Mouse (Mus musculus) liver, postnatal 0 days (tissue): ENCODE results near the gene Ttll5. TPM values are rescaled to one million over a fixed set of nuclear protein-coding genes. Genes with fewer than 3 reads are reported as not detected.

ENCODE experiments used
- ATAC-seq: fragments of 200-750 bp; cut with Nextera tagmentation; 2 replicates; pipeline ENCODE4 v1.8.0; 2017; ENCODE audit warnings: mild to moderate bottlenecking, moderate library complexity
- DNase-seq: peaks from one replicate; pipeline ENCODE4 v3.0.0-alpha.2; 2016
- H3K27ac ChIP-seq: fragments of 300-500 bp; sonication (generic); 2 replicates; pipeline ENCODE4 v1.5.1; 2014; ENCODE audit warnings: antibody characterized with exemption, moderate library complexity, mild to moderate bottlenecking, low read depth
- H3K27me3 ChIP-seq: fragments of 300-500 bp; sonication (generic); 2 replicates; pipeline ENCODE4 v1.6.1; 2014; ENCODE audit warnings: low read length, control low read depth, mixed read lengths; ENCODE audit not compliant: insufficient read depth
- H3K36me3 ChIP-seq: fragments of 300-500 bp; sonication (generic); replicated peaks from 2 replicates; pipeline ENCODE4 v1.6.1; 2014; ENCODE audit warnings: mild to moderate bottlenecking, control low read depth, low read length, moderate library complexity, mixed read lengths; ENCODE audit not compliant: insufficient read depth
- H3K4me1 ChIP-seq: fragments of 300-500 bp; sonication (generic); 2 replicates; pipeline ENCODE4 v1.6.1; 2014; ENCODE audit warnings: antibody characterized with exemption, mild to moderate bottlenecking, control low read depth; ENCODE audit not compliant: insufficient read depth
- H3K4me2 ChIP-seq: fragments of 300-500 bp; sonication (generic); 2 replicates; pipeline ENCODE4 v1.6.1; 2014; ENCODE audit warnings: low read depth, mild to moderate bottlenecking, low read length, moderate library complexity, mixed read lengths
- H3K4me3 ChIP-seq: fragments of 300-500 bp; sonication (generic); 2 replicates; pipeline ENCODE4 v1.5.1; 2014; ENCODE audit warnings: low read depth, low read length
- H3K9ac ChIP-seq: fragments of 300-500 bp; sonication (generic); replicated peaks from 2 replicates; pipeline ENCODE4 v1.6.1; 2014; ENCODE audit warnings: mild to moderate bottlenecking, moderate library complexity
- H3K9me3 ChIP-seq: fragments of 300-500 bp; sonication (generic); 2 replicates; pipeline ENCODE4 v1.6.1; 2016; ENCODE audit warnings: mild to moderate bottlenecking, control low read depth, low read length, mixed read lengths
- CTCF ChIP-seq: sonication (generic); IDR thresholded peaks from 2 replicates; pipeline ENCODE4 v1.5.1; 2016; ENCODE audit warnings: antibody characterized with exemption, low read depth
- EP300 ChIP-seq: IDR thresholded peaks from 2 replicates; pipeline ENCODE4 v1.6.1; 2016; ENCODE audit warnings: antibody characterized with exemption, low read depth, mild to moderate bottlenecking
- WGBS: fragments of 180-500 bp; shearing (Covaris S2); extraction: QIAGEN DNeasy Blood & Tissue Kit; methylation state at CpG from one replicate; pipeline ENCODE4 v1.1.7; 2014; ENCODE audit not compliant: insufficient replicate concordance; 5-methylcytosine and 5-hydroxymethylcytosine counted together
- polyA plus RNA-seq: library from polyadenylated mRNA; unstranded; fragments of >200 nt; fragmentation: Nextera tagmentation; extraction: Ambion mirVana; gene quantifications from 2 replicates; pipeline ENCODE4 v1.2.1, GENCODE M21; 2015

Ttll5 gene
- polyA plus RNA-seq, 1 experiment from 2014 or later = 2.8 TPM

DNA sequence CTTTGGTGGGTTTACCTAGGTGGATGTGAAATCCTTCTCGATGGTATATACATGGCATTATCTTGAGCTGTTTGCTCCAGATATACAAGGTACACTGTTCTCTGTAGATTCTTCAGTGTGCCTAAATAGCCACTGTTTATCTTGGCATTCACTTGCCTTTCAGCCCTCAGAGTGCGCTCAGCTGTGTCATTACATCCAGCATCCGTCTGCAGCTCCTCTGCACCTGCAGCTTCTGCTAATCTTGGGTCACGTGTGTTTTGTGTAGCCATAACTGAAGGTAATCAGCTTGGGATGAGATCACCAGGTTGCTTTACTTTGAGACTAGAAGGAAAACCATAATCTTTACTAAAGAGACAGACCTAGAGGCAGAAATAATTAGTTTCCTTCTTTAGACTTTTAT is 42.2 kb downstream of the Ttll5 start:
- no peaks in the 10 kb centered on the region for H3K9me3 ChIP-seq
- no peak for ATAC-seq
- no peaks in the 10 kb centered on the region for H3K4me1 ChIP-seq
- DNase-seq = no peak
- no peaks in the 10 kb centered on the region for H3K27me3 ChIP-seq
- no peak overlapping the region for H3K4me3 ChIP-seq
- no peak overlapping the region for H3K9ac ChIP-seq
- H3K4me2 ChIP-seq = no peak overlapping the region
- no peak for TF ChIP-seq EP300
- TF ChIP-seq CTCF = no peak
- WGBS = 73% methylated on average over 4 of the region's 4 CpGs
- no peak overlapping the region for H3K27ac ChIP-seq
- peaks cover 6% of the 10 kb centered on the region; the same call in 1 of the 2 replicates for H3K36me3 ChIP-seq

DNA sequence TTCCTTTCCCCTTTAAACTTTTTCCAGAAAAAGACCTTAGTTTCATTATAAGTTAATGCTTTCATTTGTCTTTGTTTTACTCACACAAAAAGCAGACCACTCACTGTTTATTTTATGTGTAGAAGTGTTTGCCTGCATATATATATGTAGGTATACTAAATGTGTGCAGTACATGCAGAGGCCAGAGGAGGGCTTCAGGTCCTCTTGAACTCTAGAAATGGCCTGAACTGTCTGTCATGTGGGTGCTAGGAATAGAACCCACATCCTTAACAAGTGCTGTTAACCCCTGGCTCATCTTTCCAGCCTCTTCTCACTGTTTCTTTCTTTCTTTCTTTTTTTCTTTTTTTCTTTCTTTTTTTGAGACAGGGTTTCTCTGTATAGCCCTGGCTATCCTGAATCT is 42.7 kb downstream of the Ttll5 start:
- no peak for TF ChIP-seq EP300
- peak; percentile 15; the same call in 1 of the 2 replicates for TF ChIP-seq CTCF
- no peak overlapping the region for H3K27ac ChIP-seq
- ATAC-seq (no peak), DNase-seq (no peak)
- no peaks in the 10 kb centered on the region for H3K4me1 ChIP-seq
- no peak overlapping the region for H3K4me3 ChIP-seq
- H3K36me3 ChIP-seq = peaks cover 6% of the 10 kb centered on the region; the same call in 1 of the 2 replicates
- no peaks in the 10 kb centered on the region for H3K9me3 ChIP-seq
- H3K9ac ChIP-seq = no peak overlapping the region
- no peaks in the 10 kb centered on the region for H3K27me3 ChIP-seq
- no peak overlapping the region for H3K4me2 ChIP-seq

DNA sequence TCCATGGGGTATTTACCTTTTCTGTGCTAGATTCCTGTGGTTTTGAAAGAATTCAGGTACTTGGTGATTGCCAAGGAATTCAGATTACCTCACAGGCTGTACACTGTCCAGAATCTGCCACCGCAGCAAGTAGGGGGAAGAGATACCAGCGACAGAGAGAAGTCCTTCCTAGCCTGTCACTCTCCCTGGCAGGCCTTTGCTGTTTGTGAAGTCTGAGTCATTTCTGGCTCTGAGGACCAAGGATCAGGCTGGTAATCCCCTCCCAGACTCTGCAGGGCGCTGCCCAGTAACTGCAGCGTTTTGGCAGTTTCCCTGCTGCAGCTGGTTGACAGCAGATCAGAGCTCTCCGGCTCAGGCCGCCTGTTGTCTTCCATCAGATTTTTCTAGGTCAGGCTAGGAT is 45.0 kb downstream of the Ttll5 start:
- H3K4me3 ChIP-seq = no peak overlapping the region
- H3K9ac ChIP-seq = no peak overlapping the region
- ATAC-seq (no peak), DNase-seq (no peak)
- TF ChIP-seq EP300 = no peak
- no peak for TF ChIP-seq CTCF
- H3K27me3 ChIP-seq = no peaks in the 10 kb centered on the region
- H3K9me3 ChIP-seq = no peaks in the 10 kb centered on the region
- no peak overlapping the region for H3K27ac ChIP-seq
- 78% methylated on average over 6 of the region's 6 CpGs for WGBS
- no peaks in the 10 kb centered on the region for H3K4me1 ChIP-seq
- H3K4me2 ChIP-seq = no peak overlapping the region
- peaks cover 6% of the 10 kb centered on the region; the same call in 1 of the 2 replicates for H3K36me3 ChIP-seq

DNA sequence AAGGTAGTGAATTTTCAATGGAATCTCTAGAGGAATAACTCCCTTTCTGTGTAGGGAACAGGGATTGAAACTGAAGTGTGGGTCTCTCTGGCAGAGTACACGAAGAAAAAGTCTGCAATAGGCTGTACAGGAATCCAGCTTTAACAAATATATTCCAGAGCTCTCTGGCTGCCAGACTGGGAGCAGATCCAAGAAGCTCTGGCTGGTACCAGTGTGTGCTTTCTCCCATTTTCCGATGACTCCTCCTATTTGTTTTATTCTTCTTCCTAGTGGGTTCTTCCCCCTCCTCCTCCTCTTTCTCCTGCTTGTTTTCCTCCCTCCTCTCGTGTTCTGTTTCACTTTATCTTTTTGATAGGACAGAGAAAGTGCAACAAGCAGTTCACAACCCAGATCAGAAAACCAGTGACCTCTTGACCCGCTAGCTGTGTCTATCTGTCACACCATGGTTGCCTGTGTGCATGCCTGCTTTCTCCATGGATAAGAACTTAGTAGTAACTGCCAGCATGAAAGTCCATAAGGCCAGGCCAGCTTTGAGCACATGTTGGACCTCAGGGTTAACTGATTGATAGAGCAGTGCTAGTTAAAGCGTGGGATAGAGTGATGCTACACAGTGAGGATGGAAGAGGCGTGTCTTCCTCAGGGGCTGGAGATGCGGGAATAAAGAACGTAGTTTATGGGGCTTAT is 55.3 kb downstream of the Ttll5 start:
- TF ChIP-seq EP300 = no peak
- TF ChIP-seq CTCF = no peak
- H3K36me3 ChIP-seq = peaks cover 23% of the 10 kb centered on the region
- no peak overlapping the region for H3K4me2 ChIP-seq
- no peaks in the 10 kb centered on the region for H3K4me1 ChIP-seq
- no peak overlapping the region for H3K27ac ChIP-seq
- H3K9ac ChIP-seq = no peak overlapping the region
- ATAC-seq = no peak
- no peak for DNase-seq
- no peak overlapping the region for H3K4me3 ChIP-seq
- no peaks in the 10 kb centered on the region for H3K27me3 ChIP-seq
- H3K9me3 ChIP-seq = no peaks in the 10 kb centered on the region
- 82% methylated on average over 8 of the region's 8 CpGs for WGBS

- ATAC-seq = no peak
- H3K9ac ChIP-seq = no peak overlapping the region
- peaks cover 3% of the 10 kb centered on the region; the same call in 1 of the 2 replicates for H3K36me3 ChIP-seq
- no peak overlapping the region for H3K27ac ChIP-seq
- H3K27me3 ChIP-seq = no peaks in the 10 kb centered on the region
- H3K9me3 ChIP-seq = no peaks in the 10 kb centered on the region
- DNase-seq = no peak
- no peak overlapping the region for H3K4me2 ChIP-seq
- no peak overlapping the region for H3K4me3 ChIP-seq
- TF ChIP-seq EP300 (no peak), CTCF (no peak)
- WGBS = 87% methylated on average over 3 of the region's 3 CpGs
- H3K4me1 ChIP-seq = no peaks in the 10 kb centered on the region
Measured at GRCm38 (mm10) chr12:85885024-85885423, 60.6 kb downstream of the Ttll5 start.

- Histone ChIP-seq H3K9ac (no peak overlapping the region), H3K4me2 (no peak overlapping the region), H3K4me3 (no peak overlapping the region), H3K27ac (no peak overlapping the region), H3K9me3 (no peaks in the 10 kb centered on the region), H3K27me3 (no peaks in the 10 kb centered on the region), H3K36me3 (peaks cover 20% of the 10 kb centered on the region), H3K4me1 (no peaks in the 10 kb centered on the region)
- ATAC-seq (no peak), DNase-seq (no peak)
- 88% methylated on average over 4 of the region's 4 CpGs for WGBS
- TF ChIP-seq EP300 = no peak
- no peak for TF ChIP-seq CTCF
Measured at GRCm38 (mm10) chr12:85890054-85890453, 65.6 kb downstream of the Ttll5 start.

DNA sequence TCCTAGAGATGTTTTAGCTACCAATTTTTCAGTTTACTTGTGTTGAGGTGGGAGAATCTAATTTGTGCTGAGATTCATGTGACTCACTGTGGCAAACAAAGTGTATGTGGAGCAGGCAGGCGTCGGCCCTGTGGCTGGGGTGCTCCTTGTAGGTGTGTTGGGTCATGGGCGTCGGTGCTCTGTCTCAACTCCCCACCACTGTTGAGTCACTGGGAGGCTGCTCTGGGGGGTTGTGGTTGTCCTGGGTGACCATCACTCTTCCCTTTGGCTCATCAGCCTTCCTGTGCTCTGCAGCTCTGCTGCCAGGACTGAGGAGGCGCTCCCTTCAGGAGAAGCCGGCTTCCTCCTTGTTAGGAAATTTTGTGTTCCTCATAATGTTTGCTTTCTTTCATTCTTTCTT is 79.5 kb downstream of the Ttll5 start:
- no peak overlapping the region for H3K27ac ChIP-seq
- DNase-seq = peak; percentile 29
- H3K27me3 ChIP-seq = no peaks in the 10 kb centered on the region
- ATAC-seq = no peak
- H3K36me3 ChIP-seq = peaks cover 4% of the 10 kb centered on the region; the same call in 1 of the 2 replicates
- 64% methylated on average over 6 of the region's 6 CpGs for WGBS
- no peak for TF ChIP-seq CTCF
- TF ChIP-seq EP300 = no peak
- H3K4me3 ChIP-seq = no peak overlapping the region
- H3K4me1 ChIP-seq = no peaks in the 10 kb centered on the region
- H3K9ac ChIP-seq = no peak overlapping the region
- H3K9me3 ChIP-seq = no peaks in the 10 kb centered on the region
- H3K4me2 ChIP-seq = no peak overlapping the region
